Mouse (Mus musculus): ENCODE data around the gene Akap8.
A peak's percentile ranks its signal among the peaks of the same experiment; 100 is the strongest.

The Akap8 gene

DNA sequence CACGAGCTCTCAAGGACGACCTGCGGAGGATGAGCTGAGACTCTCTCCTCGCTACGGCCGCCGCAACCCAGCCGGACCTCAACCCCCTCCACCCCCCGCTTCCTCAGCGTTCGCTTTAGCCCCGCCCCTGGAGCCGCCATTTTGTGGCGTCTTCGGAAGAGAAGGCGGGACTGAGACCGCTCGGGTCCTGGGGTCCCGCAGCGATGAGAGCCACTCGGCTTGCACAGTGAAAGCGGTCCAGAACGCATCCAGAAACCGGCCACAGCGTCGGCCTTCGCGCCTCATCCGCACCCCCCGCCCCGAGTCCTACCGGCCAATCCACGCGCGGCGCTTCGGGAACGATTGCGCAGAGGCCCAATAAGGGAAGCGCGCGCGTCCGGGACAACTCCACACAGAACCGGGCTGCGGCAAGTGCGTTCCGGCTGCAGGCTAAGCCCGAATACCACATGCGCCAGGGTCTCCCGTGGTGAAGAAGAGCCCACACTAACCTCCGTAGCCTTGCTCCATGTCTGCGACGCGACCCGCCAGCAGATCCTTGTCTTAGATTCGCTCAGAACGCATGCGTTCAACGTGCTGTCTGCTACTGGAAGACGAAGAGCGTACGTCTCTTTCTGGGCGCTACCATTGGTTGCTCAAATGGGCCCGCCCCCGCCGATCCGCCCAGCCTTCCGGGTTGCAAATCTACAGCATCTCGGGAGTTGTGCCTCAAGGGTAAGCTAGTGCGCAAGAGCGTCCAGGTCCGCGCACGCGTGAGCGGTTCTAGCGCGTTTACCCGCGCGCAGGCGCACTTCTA, at the start of gene Akap8:
Gene Akap8 (minus strand): TSS at position 642 of the 793 bp plus-strand sequence.
- DNase-seq: peak; percentile 96

DNA sequence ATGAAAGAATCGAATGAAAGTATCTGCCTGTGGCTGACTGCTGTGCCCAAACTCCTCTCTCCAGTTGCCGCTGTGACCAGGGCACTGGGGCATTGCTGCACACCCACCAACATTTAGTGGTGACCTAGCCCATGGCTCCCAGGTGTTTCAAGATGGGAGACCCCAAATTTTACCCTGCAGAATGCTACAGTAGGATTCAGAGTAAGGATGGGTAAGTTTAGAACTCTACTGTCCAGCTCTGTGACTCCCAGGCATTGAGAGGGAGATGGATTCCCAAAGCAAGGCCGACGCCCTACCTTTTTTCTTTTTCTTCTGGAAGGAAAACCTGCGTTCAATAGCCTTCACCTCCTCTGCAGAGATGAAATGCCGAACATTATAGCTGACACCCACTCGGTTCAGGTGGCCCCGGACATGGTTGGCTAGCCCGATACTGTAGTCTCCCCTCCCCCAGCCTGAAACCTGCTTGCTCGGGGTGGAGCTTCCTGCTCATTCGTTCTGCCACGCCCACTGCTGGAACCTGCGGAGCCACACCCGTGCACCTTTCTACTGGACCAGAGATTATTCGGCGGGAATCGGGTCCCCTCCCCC, 48.0 kb upstream of the Akap8 start:
- DNase-seq: no peak

DNA sequence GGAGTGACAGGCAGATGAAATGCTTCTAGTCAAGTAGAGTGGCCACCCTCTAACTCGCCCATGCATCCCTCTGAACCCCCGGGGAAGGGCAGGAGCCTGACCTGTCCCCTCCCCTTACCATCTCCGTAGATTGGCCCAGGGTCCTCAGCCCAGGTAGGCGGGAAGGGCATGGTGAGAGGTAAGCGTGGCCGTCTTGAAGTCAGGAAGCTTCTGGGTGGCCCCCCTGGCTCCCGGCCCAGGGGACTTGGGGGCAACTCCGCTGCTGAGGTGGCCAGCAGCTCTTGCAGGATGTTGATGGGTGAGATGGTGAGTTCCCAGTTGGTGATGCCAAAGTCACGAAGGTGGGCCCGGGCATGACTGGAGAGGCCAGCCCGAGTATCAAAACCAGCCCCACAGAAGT, 46.7 kb upstream of the Akap8 start:
- DNase-seq: no peak

DNA sequence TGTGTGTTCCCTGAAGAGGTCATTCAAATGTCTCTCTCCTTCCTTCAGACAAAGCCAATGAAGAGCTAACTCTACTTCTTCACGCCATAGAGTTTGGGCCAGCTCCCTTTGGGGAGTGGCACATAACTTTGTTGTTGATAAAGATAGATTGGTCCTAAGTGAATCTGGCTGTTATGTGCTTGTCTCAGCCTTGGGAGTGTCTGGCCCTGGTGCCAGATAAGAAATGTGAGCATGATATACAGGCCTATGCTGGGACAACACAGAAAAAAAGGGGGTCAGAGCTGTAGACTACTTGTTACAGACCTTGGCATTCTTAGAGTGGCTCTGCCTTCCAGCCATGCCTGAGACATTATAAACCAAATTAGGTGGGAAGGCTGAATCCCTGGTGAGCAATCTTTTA, 44.3 kb upstream of the Akap8 start:
- DNase-seq: no peak

DNA sequence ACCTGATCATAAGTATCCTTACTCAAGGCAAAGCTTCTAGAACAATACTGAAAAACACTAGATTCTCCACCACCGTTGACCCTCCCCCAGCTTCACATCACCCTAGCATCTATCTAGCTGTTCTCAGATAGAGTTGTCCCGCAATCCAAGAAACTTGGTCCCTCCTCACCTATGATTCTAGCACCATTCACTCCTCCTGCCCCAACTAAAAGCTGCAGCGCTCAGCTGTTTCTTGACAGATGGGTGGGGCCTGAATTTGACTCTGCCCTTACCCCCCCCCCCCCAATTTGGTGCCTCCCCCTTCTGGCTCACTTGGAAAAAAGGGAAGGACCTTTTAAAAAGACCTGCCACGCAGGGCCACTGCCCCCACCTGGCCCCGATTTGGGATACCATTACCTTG, 43.8 kb upstream of the Akap8 start:
- DNase-seq: no peak

DNA sequence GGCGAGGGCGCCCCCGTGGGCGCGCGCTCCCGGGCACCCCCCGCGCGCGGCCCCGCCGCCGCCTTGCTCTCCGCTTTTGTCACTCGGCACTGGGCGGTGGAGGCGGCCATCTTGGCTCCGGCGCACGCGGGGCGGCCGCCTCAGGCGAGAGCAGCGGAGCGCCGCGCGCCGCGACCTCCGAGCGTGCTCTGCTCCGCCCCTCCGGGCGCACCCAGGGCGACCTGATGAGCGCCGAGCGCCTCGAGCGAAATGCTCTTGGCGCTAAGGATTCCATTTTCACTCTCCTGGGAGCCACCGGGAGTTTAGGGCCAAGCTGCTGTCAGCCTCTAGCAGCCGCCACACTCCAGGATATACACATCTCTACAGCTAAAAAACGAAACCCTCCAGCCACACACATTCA, 43.3 kb upstream of the Akap8 start:
- DNase-seq: peak; percentile 82

DNA sequence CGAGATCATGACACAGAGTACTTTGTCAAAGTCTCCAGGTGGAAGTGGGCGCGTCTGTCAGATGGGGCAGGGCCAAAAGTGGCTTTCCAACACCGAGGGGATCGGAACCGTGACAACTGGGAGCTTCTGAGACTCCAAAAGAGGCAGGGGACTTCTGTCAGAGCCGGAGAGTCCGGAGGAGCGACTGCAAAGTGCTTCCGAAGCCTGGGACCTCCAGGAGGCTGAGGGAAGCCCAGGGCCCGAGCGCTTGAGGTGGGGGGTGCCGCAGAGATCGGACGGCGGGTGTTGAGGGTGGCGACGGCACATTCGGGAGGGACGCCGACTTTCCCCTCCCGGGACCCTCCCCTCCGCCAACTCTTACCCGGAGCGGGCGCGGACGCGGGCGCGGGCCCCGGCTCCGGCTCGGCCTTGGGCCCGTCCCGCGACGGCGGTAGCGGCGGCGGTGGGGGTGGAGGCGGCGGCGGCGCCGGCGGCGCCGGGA, 42.8 kb upstream of the Akap8 start:
- peak; percentile 39 for DNase-seq

DNA sequence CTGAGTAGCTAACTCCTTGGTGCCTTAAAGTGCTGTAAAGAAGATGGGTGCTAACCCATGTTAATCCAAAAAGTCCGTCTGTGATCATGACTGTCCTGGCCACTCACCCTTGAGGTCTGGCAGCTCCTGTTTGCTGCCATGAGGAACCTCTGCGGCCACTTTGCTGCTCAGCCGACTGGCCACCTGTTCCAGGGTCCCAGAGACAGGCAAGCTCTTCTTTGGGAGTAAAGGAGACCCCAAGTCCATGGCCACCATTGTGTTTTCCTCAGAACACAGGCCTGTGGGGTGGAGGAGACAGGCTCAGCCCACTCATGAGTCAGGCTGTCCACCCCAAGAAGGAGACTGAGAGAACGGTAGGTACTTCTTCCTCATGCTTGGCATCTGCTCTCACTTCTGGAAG, 41.6 kb upstream of the Akap8 start:
- DNase-seq: no peak

DNA sequence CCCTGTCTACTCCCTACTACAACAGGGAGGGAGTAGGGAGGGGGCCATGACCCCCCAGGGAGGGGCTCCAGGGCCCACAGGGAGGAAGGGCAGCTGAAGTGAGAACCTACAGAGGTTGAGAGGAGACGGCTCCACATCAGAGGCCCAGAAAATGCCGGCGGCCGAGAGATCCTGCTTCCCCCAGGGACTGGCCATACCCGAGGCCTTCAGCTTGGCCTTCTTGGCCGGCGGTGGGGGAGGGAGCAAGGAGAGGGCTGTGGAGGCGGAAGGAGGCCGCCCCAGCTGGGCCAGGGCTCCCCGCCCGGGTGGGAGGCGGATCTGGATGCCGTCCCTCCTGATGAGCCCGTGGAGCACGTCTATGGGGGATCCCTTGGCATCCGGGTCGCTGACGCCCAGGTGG, 38.9 kb upstream of the Akap8 start:
- no peak for DNase-seq

DNA sequence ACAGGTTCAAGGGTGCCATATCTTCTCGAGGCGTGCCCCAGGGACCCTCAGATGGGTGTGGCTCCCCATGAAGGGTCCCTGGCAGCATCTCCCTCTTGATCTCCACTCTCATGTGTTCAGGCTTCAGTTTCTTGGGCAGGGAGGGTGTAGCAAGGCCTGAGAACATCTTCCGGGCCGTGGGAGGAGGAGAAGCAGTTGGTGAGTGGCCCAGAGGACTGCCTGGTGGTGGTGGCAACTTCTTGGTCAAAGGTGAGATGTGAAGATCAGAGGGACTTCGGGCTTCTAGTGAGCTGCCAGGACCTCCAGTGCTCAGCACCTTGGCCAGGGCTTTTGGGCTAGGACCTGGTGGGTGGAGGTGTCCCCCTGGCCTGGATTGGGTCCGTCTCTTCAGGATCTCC, 37.9 kb upstream of the Akap8 start:
- no peak for DNase-seq

DNA sequence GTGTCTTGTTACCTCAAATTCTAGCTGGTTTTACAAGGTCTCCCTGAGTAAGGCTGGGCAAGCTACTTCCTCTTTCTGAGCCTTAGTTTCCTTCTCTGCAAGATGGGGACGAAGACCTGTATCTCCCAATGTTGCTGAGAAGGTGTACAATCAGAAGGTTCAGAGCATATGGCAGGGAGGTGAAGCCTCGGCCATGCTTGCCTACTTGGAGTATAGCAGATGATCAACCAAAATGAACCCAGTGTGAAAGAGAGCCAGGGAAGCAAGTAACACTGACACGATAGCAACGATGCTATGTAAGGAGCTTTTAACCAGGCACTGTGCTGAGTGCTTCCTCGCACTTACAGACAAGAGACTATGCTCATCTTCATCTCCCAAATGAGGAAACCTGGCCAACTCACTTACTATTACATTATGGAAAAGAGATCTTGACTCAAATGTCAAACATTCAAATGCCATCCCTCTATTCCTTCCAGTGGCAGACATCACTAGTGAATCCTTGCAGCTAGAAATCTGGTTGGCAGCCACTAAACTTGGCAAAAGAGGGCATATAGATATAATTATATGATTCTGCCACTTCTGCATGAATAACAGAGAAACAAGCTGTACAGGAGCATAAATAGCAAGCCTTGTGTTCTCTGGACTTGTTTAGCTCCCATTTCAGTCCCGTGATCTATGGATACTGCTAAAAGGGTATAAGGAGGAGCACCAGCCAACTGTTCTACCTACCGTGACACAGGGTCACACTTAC, 37.3 kb upstream of the Akap8 start:
- DNase-seq: no peak

DNA sequence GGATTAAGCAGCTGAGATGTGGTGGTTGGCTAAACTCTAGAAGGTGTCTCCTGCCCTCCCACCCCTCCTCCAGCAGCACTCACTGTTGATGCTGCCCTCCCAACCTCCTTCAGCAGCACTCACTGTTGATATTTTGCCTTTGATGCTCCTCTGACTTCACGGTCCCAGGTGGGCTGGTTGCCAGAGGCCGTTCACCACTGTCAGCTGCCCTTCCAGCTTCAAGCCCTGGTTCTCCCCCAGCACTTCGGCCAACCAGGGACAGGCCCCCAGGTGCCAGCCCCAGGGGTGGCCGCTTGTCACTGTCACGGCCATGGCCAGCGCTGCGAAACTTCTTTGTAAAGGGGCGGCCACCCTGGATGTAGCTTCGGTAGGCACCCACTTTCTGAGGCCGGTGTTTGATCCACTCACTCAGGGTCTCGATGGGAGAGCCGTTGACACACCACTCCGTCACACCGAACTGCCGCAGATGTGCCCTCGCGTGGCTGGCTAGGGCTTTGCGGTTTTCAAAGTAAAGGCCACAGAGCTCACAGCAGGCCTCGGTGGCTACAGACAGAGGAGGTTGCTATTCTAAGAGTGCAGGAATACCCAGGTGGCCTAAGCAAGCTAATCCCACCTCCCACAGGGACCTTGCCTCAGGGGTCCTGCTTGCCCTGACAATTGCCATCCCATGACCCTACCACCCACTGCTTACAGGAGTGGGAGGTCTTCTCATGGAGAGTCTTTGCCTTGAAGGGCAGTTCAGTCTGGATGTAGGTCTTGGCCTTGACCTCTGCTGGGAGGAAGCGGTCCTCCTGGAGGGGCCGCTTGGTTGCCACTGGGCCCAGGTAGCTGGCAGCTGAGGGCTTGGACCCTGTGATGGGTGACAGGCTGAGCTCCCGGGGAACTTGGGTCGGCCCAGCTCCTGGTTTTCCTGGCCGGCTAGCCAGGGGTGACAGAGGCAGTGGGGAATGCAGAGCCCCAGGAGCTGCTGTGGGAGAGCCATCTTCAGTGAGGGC, 36.0 kb upstream of the Akap8 start:
- DNase-seq: no peak

DNA sequence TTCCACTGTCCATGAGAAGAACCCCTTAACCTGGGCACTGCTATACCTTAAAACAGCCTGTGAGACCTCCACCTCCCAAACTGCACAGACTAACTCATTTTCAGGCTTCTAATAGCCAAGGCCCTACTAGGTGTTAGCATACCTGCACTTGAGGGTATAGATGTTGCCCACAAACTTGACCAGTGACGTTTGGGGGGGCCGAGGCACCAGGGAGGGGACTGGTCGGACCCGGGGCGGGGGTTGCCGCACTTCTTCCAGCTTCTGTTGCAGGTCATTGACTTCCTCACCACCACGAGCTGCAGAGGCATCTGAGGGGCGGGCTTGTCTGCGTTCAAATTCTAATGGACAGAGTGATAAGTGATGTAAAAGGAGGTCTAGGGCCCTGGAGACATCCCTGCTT, 35.2 kb upstream of the Akap8 start:
- DNase-seq: no peak

DNA sequence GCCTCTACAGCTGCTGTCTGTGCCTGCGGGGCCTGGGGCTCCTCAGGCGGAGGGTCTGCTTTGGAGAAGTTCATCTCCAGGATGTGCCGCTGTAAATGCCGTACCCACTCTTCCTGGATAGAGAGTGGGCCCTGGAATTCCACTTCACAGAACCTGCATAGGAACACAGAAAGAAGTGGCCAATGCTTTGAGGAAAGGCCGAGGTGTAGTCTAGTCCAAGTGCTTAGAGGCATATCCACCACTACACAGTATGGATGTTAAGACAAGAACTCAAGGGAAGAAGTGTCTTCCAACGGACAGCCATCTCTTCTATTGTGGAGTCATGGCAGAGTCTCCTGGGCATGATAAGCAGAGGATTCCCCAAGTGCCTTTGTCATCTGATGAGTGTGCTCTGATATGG, 34.0 kb upstream of the Akap8 start:
- DNase-seq: no peak

DNA sequence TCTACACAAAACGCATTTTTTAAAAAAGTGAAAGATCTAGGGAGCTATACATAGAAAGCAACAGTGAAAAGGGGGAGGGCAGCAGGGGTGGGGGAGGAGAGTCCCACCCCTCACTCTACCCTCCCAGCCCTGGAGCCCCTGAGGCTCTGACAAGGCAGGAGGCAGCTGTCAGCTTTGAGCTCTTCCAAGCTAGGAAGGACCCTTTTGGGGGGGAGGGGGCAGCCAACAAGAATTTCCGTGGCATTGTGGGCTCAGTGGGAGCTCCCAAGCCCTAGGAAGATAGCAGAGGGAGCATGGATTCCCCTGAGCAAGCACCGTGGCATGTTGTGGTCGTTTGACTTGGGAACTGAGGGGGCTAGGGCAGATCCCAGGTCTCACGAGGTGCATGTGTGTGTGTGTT, 33.2 kb upstream of the Akap8 start:
- DNase-seq: no peak

DNA sequence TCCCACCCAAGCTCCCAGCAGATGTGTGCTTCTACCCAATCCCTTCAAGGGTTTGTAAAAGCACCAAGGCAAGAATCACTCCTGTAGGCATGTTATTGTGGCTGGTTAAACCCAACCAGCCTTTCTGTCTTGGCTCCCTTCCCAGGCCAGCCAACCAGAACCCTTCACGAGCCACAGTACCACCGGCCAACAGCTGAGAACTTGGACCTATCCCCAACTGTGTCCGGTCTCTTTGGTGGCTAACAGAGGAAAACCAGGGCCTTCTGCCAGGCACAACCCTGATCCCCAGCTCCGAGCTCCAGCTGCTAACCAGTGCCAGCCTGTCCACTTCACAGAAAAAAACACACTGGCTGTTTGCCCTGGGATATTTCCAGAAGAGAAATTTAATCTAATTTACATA, 32.7 kb upstream of the Akap8 start:
- no peak for DNase-seq

DNA sequence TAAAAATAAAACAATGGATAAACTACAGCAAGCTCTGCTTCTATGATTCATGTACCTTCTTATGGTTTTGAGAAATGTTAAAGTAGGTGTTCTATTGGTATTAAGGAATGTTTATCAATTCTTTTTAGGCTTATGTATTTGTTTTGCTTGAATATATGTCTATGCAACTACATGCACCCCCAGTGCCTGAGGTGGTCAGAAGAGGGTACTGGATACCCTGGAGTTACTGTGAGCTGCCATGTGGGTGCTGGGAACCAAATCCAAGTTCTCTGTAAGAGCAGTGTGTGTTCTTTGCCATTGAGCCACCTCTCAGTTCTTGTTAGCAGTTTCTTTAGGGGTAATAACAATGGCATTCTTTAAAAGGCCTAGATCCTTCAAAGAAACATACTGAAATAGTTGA, 30.7 kb upstream of the Akap8 start:
- no peak for DNase-seq

DNA sequence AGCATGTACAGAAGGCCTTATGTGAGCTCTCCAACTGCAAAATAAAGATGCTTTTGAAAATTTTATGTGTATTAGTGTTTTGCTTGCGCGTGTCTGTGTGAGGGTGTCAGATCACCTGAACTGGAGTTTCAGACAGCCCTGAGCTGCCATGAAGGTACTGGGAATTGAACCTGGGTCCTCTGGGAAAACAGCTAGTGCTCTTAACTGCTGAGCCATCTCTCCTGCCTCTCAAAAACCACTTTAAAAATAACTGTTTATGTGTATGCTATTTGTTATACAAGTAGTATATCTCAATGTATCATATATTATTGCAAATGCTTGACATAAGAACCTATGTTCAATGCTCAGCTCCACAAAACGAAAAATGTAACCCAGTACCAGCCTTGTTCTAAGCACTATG, 30.2 kb upstream of the Akap8 start:
- DNase-seq: no peak

DNA sequence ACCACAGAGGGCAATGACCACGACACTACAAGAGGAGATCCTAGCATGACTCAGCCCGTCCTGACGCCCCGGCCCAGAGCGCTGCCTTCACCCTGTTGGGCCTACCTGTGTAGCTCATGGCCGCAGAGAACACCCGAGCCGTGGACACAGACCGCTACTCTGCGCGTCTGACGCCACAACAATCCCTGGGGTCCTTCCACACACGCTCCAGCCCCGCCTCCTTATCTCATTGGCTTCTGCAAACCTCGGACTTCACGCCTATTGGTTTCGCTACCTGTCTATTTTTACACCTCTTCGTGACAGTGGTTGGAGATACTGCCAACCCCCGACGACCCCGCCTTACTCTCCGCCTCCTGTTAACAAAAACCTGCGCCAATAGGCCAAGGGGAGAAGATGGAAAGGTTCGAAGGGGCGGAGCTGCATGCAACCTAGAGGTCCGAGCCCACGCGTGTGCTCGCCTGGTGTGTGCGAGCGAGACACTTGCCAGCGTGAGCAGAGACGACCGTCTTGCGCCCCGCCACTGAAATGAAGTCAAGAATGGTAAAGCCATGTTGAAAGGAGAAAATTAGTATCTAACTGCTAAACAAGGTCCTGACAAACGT, 29.4 kb upstream of the Akap8 start, which contains the start of gene Akap8l:
Gene Akap8l (minus strand): TSS at position 226 of the 602 bp plus-strand sequence.
- peak; percentile 95 for DNase-seq

DNA sequence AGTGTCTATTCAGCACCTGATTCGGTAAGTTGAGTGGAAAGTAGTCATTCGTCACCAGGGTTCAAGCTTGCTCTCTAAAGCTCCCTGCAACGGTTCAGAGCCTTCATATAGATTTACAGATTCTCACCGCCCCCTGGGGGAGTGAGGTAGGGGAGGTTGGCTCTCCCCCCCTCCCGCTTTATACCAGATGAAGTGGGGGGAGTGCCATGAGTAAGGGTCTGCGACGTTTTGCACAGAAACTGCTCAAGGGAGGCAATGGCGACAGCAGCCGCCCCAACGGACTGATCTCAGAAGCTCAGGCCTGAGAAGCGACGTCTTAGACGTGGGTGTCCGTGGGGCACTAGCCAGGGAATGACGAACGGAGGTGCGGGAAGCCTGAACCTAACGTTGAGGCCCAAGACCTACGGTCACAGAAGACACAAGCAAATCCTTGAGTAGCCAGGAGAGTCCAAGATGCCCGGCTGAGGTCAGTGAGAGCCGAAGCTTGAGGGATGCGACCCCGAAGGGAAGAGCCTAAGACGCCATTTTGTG, 28.9 kb upstream of the Akap8 start:
- DNase-seq: no peak

DNA sequence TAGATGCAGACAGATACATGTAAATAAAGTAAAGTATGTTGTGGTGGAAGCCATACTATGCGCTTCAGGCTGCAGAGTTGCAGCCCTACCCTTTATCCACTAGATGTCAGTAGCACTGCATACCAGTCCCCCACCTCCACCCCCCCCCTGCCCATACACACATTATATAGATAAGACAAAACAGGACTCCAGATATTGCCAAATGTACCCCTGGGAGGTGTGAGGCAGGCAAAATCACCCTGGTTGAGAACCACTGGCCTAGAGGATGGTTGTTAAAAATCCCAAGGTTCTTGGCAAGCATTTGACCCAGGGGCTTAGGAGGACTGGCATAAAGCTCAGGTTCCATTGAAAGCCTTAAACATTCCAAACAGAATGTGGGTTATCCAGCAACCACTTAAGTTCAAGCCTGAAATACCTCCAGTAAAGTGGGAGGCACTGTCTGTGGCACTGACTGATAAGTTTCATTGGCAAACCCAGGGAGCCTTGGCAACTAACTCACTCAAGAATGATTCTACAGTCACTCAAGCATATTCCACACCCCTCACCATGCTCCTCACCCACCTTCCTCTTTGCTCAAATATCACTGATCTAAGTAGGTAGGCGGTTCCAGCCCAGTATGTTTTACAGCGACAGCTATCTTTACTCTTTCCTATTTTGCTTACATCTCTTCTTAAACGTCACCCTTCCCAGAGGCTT, 28.1 kb upstream of the Akap8 start:
- DNase-seq: peak; percentile 41

Measured in thymus, postnatal 25 days (tissue).